Mouse (Mus musculus): Measurements from ENCODE around the gene Sec16a. TPM values are rescaled to one million over a fixed set of nuclear protein-coding genes. Genes with fewer than 3 reads are reported as not detected.

Gene Sec16a
- polyA plus RNA-seq, 1 experiment from 2014 or later, result 13.0 TPM

GRCm38 (mm10) chr2:26470967-26471366 is 26.0 kb upstream of the Sec16a start:
- no peak overlapping the region for H3K27ac ChIP-seq
- H3K4me1 ChIP-seq, result peaks cover 8% of the 10 kb centered on the region
- no peak overlapping the region for H3K4me2 ChIP-seq
- H3K9ac ChIP-seq, result no peak overlapping the region
- ATAC-seq, result no peak
- no peak overlapping the region for H3K4me3 ChIP-seq
- H3K27me3 ChIP-seq (replicated peaks), result no peaks in the 10 kb centered on the region
- H3K36me3 ChIP-seq, result peaks cover 83% of the 10 kb centered on the region
- 85% methylated on average over 17 of the region's 17 CpGs for WGBS (ENCODE audit: insufficient replicate concordance)
- no peaks in the 10 kb centered on the region for H3K9me3 ChIP-seq (replicated peaks)

GRCm38 (mm10) chr2:26468376-26468775 is 23.4 kb upstream of the Sec16a start:
- no peaks in the 10 kb centered on the region for H3K9me3 ChIP-seq (replicated peaks)
- no peak overlapping the region for H3K4me2 ChIP-seq
- no peak overlapping the region for H3K4me3 ChIP-seq
- H3K27me3 ChIP-seq (replicated peaks), result no peaks in the 10 kb centered on the region
- WGBS (ENCODE audit: insufficient replicate concordance), result 89% methylated on average over 15 of the region's 15 CpGs
- peaks cover 92% of the 10 kb centered on the region for H3K36me3 ChIP-seq
- no peaks in the 10 kb centered on the region for H3K4me1 ChIP-seq
- no peak overlapping the region for H3K9ac ChIP-seq
- no peak for ATAC-seq
- no peak overlapping the region for H3K27ac ChIP-seq

GRCm38 (mm10) chr2:26463412-26463811 is 18.4 kb upstream of the Sec16a start:
- H3K4me3 ChIP-seq, result no peak overlapping the region
- no peaks in the 10 kb centered on the region for H3K9me3 ChIP-seq (replicated peaks)
- H3K4me2 ChIP-seq, result no peak overlapping the region
- H3K9ac ChIP-seq, result no peak overlapping the region
- H3K27me3 ChIP-seq (replicated peaks), result no peaks in the 10 kb centered on the region
- peaks cover 82% of the 10 kb centered on the region for H3K36me3 ChIP-seq
- no peak for ATAC-seq
- no peak overlapping the region for H3K27ac ChIP-seq
- peaks cover 22% of the 10 kb centered on the region for H3K4me1 ChIP-seq
- WGBS (ENCODE audit: insufficient replicate concordance), result 83% methylated on average over 6 of the region's 6 CpGs

- Histone ChIP-seq H3K4me3 (no peak overlapping the region), H3K4me2 (no peak overlapping the region), H3K9me3 (replicated peaks) (no peaks in the 10 kb centered on the region), H3K27ac (no peak overlapping the region), H3K9ac (no peak overlapping the region), H3K4me1 (peaks cover 26% of the 10 kb centered on the region), H3K27me3 (replicated peaks) (no peaks in the 10 kb centered on the region), H3K36me3 (peaks cover 78% of the 10 kb centered on the region)
- WGBS (ENCODE audit: insufficient replicate concordance), result 71% methylated on average over 3 of the region's 3 CpGs
- no peak for ATAC-seq
Measured at GRCm38 (mm10) chr2:26462980-26463379, 18.0 kb upstream of the Sec16a start.

GRCm38 (mm10) chr2:26461667-26462066 is 16.7 kb upstream of the Sec16a start:
- Histone ChIP-seq H3K4me1 (peaks cover 27% of the 10 kb centered on the region), H3K36me3 (peaks cover 65% of the 10 kb centered on the region), H3K9ac (no peak overlapping the region), H3K4me2 (no peak overlapping the region), H3K27me3 (replicated peaks) (no peaks in the 10 kb centered on the region), H3K27ac (no peak overlapping the region), H3K4me3 (no peak overlapping the region), H3K9me3 (replicated peaks) (no peaks in the 10 kb centered on the region)
- 80% methylated on average over 5 of the region's 5 CpGs for WGBS (ENCODE audit: insufficient replicate concordance)
- ATAC-seq, result no peak

GRCm38 (mm10) chr2:26460837-26461236 is 15.8 kb upstream of the Sec16a start:
- WGBS (ENCODE audit: insufficient replicate concordance), result 92% methylated on average over 13 of the region's 13 CpGs
- no peak overlapping the region for H3K4me2 ChIP-seq
- H3K4me1 ChIP-seq, result peaks cover 27% of the 10 kb centered on the region
- peaks cover 57% of the 10 kb centered on the region for H3K36me3 ChIP-seq
- ATAC-seq, result no peak
- H3K4me3 ChIP-seq, result no peak overlapping the region
- H3K27ac ChIP-seq, result no peak overlapping the region
- no peaks in the 10 kb centered on the region for H3K27me3 ChIP-seq (replicated peaks)
- H3K9ac ChIP-seq, result no peak overlapping the region
- H3K9me3 ChIP-seq (replicated peaks), result no peaks in the 10 kb centered on the region

- 0 out of 2 replicates have a peak overlapping the region, but pooled peaks have one; percentile 10 for H3K27ac ChIP-seq
- H3K9me3 ChIP-seq (replicated peaks), result no peaks in the 10 kb centered on the region
- H3K36me3 ChIP-seq, result peaks cover 53% of the 10 kb centered on the region
- H3K4me1 ChIP-seq, result peaks cover 27% of the 10 kb centered on the region
- H3K9ac ChIP-seq, result no peak overlapping the region
- 83% methylated on average over 16 of the region's 16 CpGs for WGBS (ENCODE audit: insufficient replicate concordance)
- H3K4me3 ChIP-seq, result no peak overlapping the region
- H3K4me2 ChIP-seq, result no peak overlapping the region
- no peaks in the 10 kb centered on the region for H3K27me3 ChIP-seq (replicated peaks)
- peak; percentile 27; the same call in 1 of the 2 replicates for ATAC-seq
Measured at GRCm38 (mm10) chr2:26460097-26460646, 15.2 kb upstream of the Sec16a start.

- Histone ChIP-seq H3K9ac (no peak overlapping the region), H3K27me3 (replicated peaks) (no peaks in the 10 kb centered on the region), H3K4me3 (no peak overlapping the region), H3K4me1 (peaks cover 27% of the 10 kb centered on the region), H3K27ac (0 out of 2 replicates have a peak overlapping the region, but pooled peaks have one; percentile 10), H3K9me3 (replicated peaks) (no peaks in the 10 kb centered on the region), H3K36me3 (peaks cover 46% of the 10 kb centered on the region), H3K4me2 (no peak overlapping the region)
- ATAC-seq, result peak; percentile 18; the same call in 1 of the 2 replicates
- 64% methylated on average over 6 of the region's 6 CpGs for WGBS (ENCODE audit: insufficient replicate concordance)
Measured at GRCm38 (mm10) chr2:26459478-26459877, 14.5 kb upstream of the Sec16a start.

GRCm38 (mm10) chr2:26458402-26459124 is 13.5 kb upstream of the Sec16a start:
- ATAC-seq, result peak; percentile 24; the same call in 1 of the 2 replicates
- peak overlapping the region; percentile 34; the same call in 1 of the 2 replicates for H3K27ac ChIP-seq
- WGBS (ENCODE audit: insufficient replicate concordance), result 51% methylated on average over 7 of the region's 7 CpGs

GRCm38 (mm10) chr2:26449121-26450060 is 4.4 kb upstream of the Sec16a start:
- H3K4me3 ChIP-seq, result no peak overlapping the region
- H3K27me3 ChIP-seq (replicated peaks), result no peaks in the 10 kb centered on the region
- H3K4me1 ChIP-seq, result peaks cover 22% of the 10 kb centered on the region
- 24% methylated on average over 5 of the region's 5 CpGs for WGBS (ENCODE audit: insufficient replicate concordance)
- no peaks in the 10 kb centered on the region; the same call in 1 of the 2 replicates for H3K36me3 ChIP-seq
- H3K4me2 ChIP-seq, result no peak overlapping the region
- no peak for ATAC-seq
- no peaks in the 10 kb centered on the region for H3K9me3 ChIP-seq (replicated peaks)
- no peak overlapping the region for H3K9ac ChIP-seq
- no peak overlapping the region for H3K27ac ChIP-seq

More at GRCm38 (mm10) chr2:26458402-26459124, 13.5 kb upstream of the Sec16a start:
- Histone ChIP-seq H3K4me3 (no peak overlapping the region), H3K27me3 (replicated peaks) (no peaks in the 10 kb centered on the region), H3K9ac (no peak overlapping the region), H3K4me2 (no peak overlapping the region), H3K4me1 (peaks cover 27% of the 10 kb centered on the region), H3K36me3 (peaks cover 38% of the 10 kb centered on the region), H3K9me3 (replicated peaks) (no peaks in the 10 kb centered on the region)

- H3K4me3 ChIP-seq, result no peak overlapping the region
- no peak overlapping the region for H3K4me2 ChIP-seq
- ATAC-seq, result no peak
- WGBS (ENCODE audit: insufficient replicate concordance), result 61% methylated on average over 1 of the region's 1 CpGs
- no peak overlapping the region for H3K27ac ChIP-seq
- peaks cover 38% of the 10 kb centered on the region for H3K4me1 ChIP-seq
- H3K27me3 ChIP-seq (replicated peaks), result no peaks in the 10 kb centered on the region
- no peak overlapping the region for H3K9ac ChIP-seq
- H3K9me3 ChIP-seq (replicated peaks), result no peaks in the 10 kb centered on the region
- no peaks in the 10 kb centered on the region; the same call in 1 of the 2 replicates for H3K36me3 ChIP-seq
Measured at GRCm38 (mm10) chr2:26447451-26447850, 2.4 kb upstream of the Sec16a start.

Data from liver, embryonic 12.5 days (tissue).